Mouse (Mus musculus) lung, postnatal 4 days (tissue): Measurements from ENCODE around the gene BC029722.

Experiments used
- DNase-seq, 2 experiments: peaks; one replicate each; pipeline ENCODE4 v3.0.0; 2021

The BC029722 gene

DNA sequence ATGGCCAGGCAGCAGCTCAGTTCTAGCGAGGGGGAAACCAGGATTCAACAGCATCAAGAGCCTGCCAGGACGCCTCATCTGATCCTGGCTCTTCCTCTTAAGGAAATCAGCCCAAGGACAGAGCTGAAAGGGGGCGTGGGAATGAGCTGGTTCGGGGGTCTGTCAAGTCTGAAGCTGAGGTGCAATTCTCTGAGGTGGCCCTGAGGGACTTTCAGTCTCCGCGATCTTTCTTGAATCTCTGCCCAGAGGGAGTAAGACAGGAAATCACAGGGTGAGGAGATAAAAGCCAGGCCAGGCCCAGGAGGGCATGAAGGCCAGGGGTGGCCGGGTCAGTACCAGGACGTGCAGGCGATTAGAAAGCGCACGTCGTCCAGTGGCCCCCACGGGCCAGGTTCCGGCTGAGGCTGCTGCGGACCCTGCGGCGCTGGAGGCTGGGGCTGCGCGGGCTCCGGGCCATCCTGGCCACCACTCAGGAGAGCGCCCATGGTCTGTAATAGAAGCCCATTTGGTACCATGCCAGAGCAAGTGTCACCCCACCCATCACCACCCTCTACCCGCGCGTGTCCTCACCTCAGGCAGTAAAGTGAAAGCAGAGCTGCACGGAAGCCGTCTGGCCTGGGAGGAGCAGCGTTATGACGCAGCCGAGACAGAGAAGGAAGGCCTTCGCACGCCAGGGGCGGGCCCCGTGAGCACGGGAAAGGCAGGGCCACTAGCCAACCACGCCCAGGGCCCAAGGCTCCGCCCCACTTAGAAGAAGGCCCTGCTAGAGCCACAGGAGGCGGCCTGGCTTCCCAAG lies 432 bp downstream of the BC029722 start:
- peak; percentile 97 for DNase-seq

GRCm38 (mm10) chr2:155817301-155818245 lies 1.7 kb downstream of the BC029722 start:
- peak in 1 of 2 experiments; percentile 28 for DNase-seq

DNA sequence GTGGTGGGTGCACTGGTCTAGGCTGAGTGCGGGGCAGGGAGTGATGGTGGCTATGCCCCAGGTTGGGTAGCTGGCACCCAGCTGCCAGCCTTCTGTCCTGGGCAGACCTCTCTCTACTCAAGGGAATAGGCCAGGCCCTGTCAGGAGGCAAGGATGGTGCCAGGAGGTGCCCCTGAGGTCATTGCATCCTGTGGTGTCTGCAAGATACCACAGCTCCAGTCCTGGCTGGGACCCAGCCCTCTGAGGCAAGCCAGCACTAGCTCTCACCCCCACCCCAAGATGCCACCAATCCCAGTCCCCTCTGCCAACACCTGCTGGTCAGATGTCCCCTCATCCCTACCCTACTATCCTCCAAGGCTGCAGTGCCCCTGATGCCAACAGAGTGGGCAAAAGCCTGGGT lies 3.0 kb downstream of the BC029722 start:
- no peak for DNase-seq

GRCm38 (mm10) chr2:155814829-155815228 lies 4.4 kb downstream of the BC029722 start:
- DNase-seq: no peak

GRCm38 (mm10) chr2:155812637-155813036 lies 6.6 kb downstream of the BC029722 start:
- no peak for DNase-seq

DNA sequence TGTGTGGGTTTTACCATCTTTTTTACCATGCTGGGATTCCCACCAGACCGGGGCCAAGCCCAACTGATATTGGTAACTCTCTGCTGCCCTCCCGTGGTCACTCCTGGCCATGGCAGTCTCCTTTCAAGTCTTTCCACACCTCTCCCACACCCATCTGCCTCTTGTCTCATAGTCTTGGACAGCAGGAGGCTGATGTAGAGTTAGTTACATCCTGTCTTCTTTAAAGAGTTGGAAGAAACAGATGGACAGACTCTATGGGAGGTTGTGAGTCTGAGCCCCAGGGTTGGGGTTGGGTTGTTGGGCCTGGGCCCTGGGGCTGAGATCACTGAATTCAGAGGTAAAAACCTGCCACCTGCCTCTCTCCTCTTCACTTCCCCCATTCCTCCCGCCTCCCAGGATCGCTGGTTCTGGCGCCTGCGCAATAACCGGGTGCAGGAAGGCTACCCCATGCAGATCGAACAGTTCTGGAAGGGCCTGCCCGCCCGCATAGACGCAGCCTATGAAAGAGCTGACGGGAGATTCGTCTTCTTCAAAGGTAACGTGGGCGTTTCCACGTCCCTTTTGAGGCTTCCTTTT lies 7.3 kb downstream of the BC029722 start:
- DNase-seq: peak; percentile 63 to 82

DNA sequence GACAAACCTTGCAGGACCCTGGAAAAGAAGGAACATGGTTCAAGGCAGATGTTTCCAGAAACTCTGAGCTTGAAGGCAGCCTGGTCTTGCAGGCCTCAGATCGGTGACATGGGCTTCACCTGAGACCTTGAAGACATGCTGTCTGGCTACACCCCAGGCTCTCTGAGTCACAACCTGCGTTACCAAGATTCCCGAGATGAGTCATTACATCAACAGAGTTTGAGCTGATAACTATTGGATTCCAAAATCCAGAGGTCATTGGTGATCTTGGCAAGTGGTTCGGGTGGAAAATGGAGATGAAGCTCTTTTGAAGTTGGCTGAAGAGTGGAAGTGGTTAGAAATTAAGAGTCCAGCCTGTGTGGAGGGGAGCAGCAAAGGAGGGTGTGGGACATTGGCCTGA lies 9.6 kb downstream of the BC029722 start:
- no peak for DNase-seq

- no peak for DNase-seq
Observed at GRCm38 (mm10) chr2:155807408-155807807, 11.8 kb downstream of the BC029722 start.

- peak; percentile 34 to 51 for DNase-seq
Observed at GRCm38 (mm10) chr2:155806548-155806947, 12.7 kb downstream of the BC029722 start.

GRCm38 (mm10) chr2:155805925-155806255 lies 13.3 kb downstream of the BC029722 start:
- no peak for DNase-seq

GRCm38 (mm10) chr2:155805231-155805924 lies 13.8 kb downstream of the BC029722 start:
- peak; percentile 56 to 63 for DNase-seq

DNA sequence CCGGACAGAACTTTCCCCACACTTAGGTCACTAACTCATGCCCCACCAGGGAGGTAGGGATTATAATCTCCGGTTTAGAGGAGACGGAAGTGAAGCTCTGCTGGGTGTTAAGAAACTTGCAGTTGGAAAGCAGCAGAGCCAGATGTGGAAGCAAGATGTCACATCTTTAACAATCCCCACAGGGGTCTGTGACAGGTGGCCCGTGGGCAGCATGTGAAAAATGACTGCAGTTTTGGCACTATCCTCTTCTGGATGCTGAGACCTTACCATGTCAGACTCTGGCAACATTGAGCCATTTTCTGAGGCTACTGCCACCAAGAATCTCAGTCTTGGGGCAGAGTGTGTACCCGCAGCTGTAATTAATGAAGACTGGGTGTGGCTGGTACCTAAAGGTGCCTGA lies 15.2 kb downstream of the BC029722 start:
- no peak for DNase-seq

- DNase-seq: peak in 1 of 2 experiments; percentile 17
Observed at GRCm38 (mm10) chr2:155802761-155803160, 16.5 kb downstream of the BC029722 start.

DNA sequence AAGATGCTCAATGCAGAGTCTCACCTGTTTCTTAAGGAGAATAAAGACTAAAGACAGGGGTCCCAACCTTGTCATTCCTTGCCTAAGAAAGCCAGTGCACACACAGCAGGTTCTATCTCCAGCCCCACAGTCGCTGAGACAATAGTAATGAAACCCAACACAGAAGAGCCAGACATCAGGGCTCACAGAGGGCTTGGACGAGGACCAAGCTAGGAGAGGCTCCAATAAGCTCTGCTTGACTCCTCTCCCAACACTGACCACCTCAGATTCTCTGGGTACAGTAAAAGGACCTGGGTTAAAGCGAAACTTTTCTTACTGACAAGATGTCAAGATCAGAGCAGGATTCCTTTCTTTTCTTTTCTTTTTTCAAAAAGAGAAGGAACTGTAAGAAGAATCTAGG lies 20.6 kb downstream of the BC029722 start:
- DNase-seq: no peak

- no peak for DNase-seq
Observed at GRCm38 (mm10) chr2:155794674-155795445, 24.4 kb downstream of the BC029722 start.

- no peak for DNase-seq
Observed at GRCm38 (mm10) chr2:155792899-155793298, 26.3 kb downstream of the BC029722 start.

GRCm38 (mm10) chr2:155787949-155788931 lies 31.0 kb downstream of the BC029722 start:
- no peak for DNase-seq

GRCm38 (mm10) chr2:155786905-155787304 lies 32.3 kb downstream of the BC029722 start:
- DNase-seq: no peak

DNA sequence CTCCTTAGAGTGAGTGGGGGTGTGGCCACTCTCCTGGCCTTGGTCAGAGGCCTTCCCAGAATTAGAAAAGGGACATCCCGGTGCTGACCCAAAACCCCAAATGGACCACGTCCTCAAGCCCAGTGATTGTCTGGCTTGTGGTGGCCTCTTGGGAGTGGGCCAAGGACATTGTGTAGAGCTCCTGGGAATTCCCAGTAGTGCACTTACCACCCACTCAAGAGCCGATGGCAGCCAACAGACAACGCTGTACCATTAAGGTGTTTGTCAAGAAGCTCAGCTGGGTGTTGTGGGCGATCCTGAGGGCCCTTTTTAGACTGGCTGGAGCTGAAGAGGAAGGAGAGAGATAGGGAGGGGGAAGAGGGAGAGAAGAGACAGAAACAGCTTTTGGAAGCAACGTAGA lies 34.7 kb downstream of the BC029722 start:
- no peak for DNase-seq

GRCm38 (mm10) chr2:155779506-155779905 lies 39.7 kb downstream of the BC029722 start:
- DNase-seq: no peak

DNA sequence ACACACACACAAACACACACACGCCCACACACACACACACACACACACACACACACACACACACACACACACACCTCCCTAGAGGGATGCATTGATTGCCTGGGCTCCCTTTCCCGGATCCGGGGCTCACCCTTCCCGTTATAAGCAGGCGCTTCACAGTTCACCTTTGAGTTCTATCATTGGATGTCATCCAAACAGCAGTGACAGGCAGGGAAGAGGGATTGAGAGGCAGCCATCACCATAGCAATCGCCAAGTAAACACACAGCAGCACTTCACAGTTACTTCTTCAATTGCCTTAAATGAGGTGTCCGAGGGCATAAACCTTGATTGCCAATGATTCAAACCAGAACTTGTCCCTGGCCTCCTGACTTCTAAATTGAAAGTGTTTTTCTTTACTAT lies 40.2 kb downstream of the BC029722 start:
- no peak for DNase-seq
